Mouse (Mus musculus) forebrain, postnatal 0 days (tissue): Measurements from ENCODE around the gene Wwox. TPM values are rescaled to one million over a fixed set of nuclear protein-coding genes. Genes with fewer than 3 reads are reported as not detected.

Source experiments
- ATAC-seq: fragments of 200-750 bp; cut with Nextera tagmentation; 2 replicates; pipeline ENCODE4 v1.8.0; 2017; ENCODE audit warnings: mild to moderate bottlenecking, moderate library complexity
- DNase-seq: peaks from one replicate; pipeline ENCODE4 v3.0.0-alpha.2; 2015
- H3K27ac ChIP-seq: fragments of 300-500 bp; sonication (generic); 2 replicates; pipeline ENCODE4 v1.5.1; 2014; ENCODE audit warnings: low read depth, mild to moderate bottlenecking, antibody characterized with exemption, low read length, moderate library complexity, mixed read lengths
- H3K27me3 ChIP-seq: fragments of 300-500 bp; sonication (generic); 2 replicates; pipeline ENCODE4 v1.6.1; 2014; ENCODE audit warnings: mild to moderate bottlenecking, low read length, mixed read lengths; ENCODE audit not compliant: insufficient read depth
- H3K36me3 ChIP-seq: fragments of 300-500 bp; sonication (generic); 2 replicates; pipeline ENCODE4 v1.6.1; 2014; ENCODE audit warnings: mild to moderate bottlenecking, moderate library complexity; ENCODE audit not compliant: insufficient read depth
- H3K4me1 ChIP-seq: fragments of 300-500 bp; sonication (generic); 2 replicates; pipeline ENCODE4 v1.6.1; 2014; ENCODE audit warnings: antibody characterized with exemption; ENCODE audit not compliant: insufficient read depth
- H3K4me2 ChIP-seq: fragments of 300-500 bp; sonication (generic); 2 replicates; pipeline ENCODE4 v1.6.1; 2014; ENCODE audit warnings: low read depth, mild to moderate bottlenecking, moderate library complexity
- H3K4me3 ChIP-seq: fragments of 300-500 bp; sonication (generic); 2 replicates; pipeline ENCODE4 v1.5.1; 2014; ENCODE audit warnings: low read depth, low read length, mixed read lengths
- H3K9ac ChIP-seq: fragments of 300-500 bp; sonication (generic); 2 replicates; pipeline ENCODE4 v1.6.1; 2014; ENCODE audit warnings: mild to moderate bottlenecking
- H3K9me3 ChIP-seq: fragments of 300-500 bp; sonication (generic); 2 replicates; pipeline ENCODE4 v1.6.1; 2016; ENCODE audit warnings: low read length
- CTCF ChIP-seq: sonication (generic); IDR thresholded peaks from 2 replicates; pipeline ENCODE4 v1.5.1; 2016; ENCODE audit warnings: antibody characterized with exemption, control low read depth, low read depth
- WGBS: fragments of 180-500 bp; shearing (Covaris S2); extraction: QIAGEN DNeasy Blood & Tissue Kit; methylation state at CpG from one replicate; pipeline ENCODE4 v1.1.7; 2014; 5-methylcytosine and 5-hydroxymethylcytosine counted together
- polyA plus RNA-seq: library from polyadenylated mRNA; unstranded; fragments of >200 nt; fragmentation: Nextera tagmentation; extraction: Ambion mirVana; gene quantifications from 2 replicates; pipeline ENCODE4 v1.2.1, GENCODE M21; 2015
- total RNA-seq: library from RNA; depleted of rRNA; stranded (reverse); fragments of >200 nt; gene quantifications from 2 replicates; pipeline ENCODE4 v1.2.3, GENCODE M21; 2014

Wwox gene
- total and polyA plus RNA-seq, 2 experiments from 2014 or later, result 13.2 to 17.3 TPM

- H3K27ac ChIP-seq, result no peak overlapping the region
- 71% methylated on average over 9 of the region's 9 CpGs for WGBS
- no peaks in the 10 kb centered on the region for H3K4me1 ChIP-seq
- no peak overlapping the region for H3K4me3 ChIP-seq
- no peak overlapping the region for H3K9ac ChIP-seq
- TF ChIP-seq CTCF, result no peak
- H3K36me3 ChIP-seq, result no peaks in the 10 kb centered on the region
- DNase-seq, result no peak
- no peak for ATAC-seq
- H3K9me3 ChIP-seq, result no peaks in the 10 kb centered on the region
- no peak overlapping the region for H3K4me2 ChIP-seq
- 0 out of 2 replicates have a peak, but pooled peaks cover 8% of the 10 kb centered on the region for H3K27me3 ChIP-seq
Observed at GRCm38 (mm10) chr8:114849461-114849860, 410.0 kb downstream of the Wwox start.

GRCm38 (mm10) chr8:114850014-114850870, 410.8 kb downstream of the Wwox start:
- H3K4me3 ChIP-seq, result no peak overlapping the region
- DNase-seq (no peak), ATAC-seq (peak; percentile 36; the same call in 1 of the 2 replicates)
- H3K36me3 ChIP-seq, result no peaks in the 10 kb centered on the region
- H3K9me3 ChIP-seq, result no peaks in the 10 kb centered on the region
- 0 out of 2 replicates have a peak, but pooled peaks cover 11% of the 10 kb centered on the region for H3K27me3 ChIP-seq
- H3K27ac ChIP-seq, result no peak overlapping the region
- no peaks in the 10 kb centered on the region for H3K4me1 ChIP-seq
- 48% methylated on average over 15 of the region's 15 CpGs for WGBS
- no peak overlapping the region for H3K4me2 ChIP-seq
- no peak overlapping the region for H3K9ac ChIP-seq
- no peak for TF ChIP-seq CTCF

- H3K4me3 ChIP-seq, result no peak overlapping the region
- 92% methylated on average over 4 of the region's 4 CpGs for WGBS
- H3K27me3 ChIP-seq, result peaks cover 11% of the 10 kb centered on the region; the same call in 1 of the 2 replicates
- ATAC-seq (no peak), DNase-seq (no peak)
- no peak for TF ChIP-seq CTCF
- no peaks in the 10 kb centered on the region for H3K36me3 ChIP-seq
- no peak overlapping the region for H3K4me2 ChIP-seq
- H3K9me3 ChIP-seq, result no peaks in the 10 kb centered on the region
- no peak overlapping the region for H3K27ac ChIP-seq
- no peaks in the 10 kb centered on the region for H3K4me1 ChIP-seq
- H3K9ac ChIP-seq, result no peak overlapping the region
Observed at GRCm38 (mm10) chr8:114853765-114854164, 414.3 kb downstream of the Wwox start.

GRCm38 (mm10) chr8:114855833-114856232, 416.4 kb downstream of the Wwox start:
- Histone ChIP-seq H3K27me3 (peaks cover 3% of the 10 kb centered on the region; the same call in 1 of the 2 replicates), H3K4me2 (no peak overlapping the region), H3K4me3 (no peak overlapping the region), H3K9ac (no peak overlapping the region), H3K36me3 (no peaks in the 10 kb centered on the region), H3K9me3 (no peaks in the 10 kb centered on the region), H3K27ac (no peak overlapping the region), H3K4me1 (no peaks in the 10 kb centered on the region)
- TF ChIP-seq CTCF, result no peak
- ATAC-seq, result no peak
- WGBS, result 16% methylated on average over 7 of the region's 7 CpGs
- DNase-seq, result no peak

- Histone ChIP-seq H3K27me3 (no peaks in the 10 kb centered on the region), H3K9ac (no peak overlapping the region), H3K36me3 (no peaks in the 10 kb centered on the region), H3K9me3 (0 out of 2 replicates have a peak, but pooled peaks cover 2% of the 10 kb centered on the region), H3K27ac (no peak overlapping the region), H3K4me2 (no peak overlapping the region), H3K4me3 (no peak overlapping the region), H3K4me1 (no peaks in the 10 kb centered on the region)
- no peak for ATAC-seq
- WGBS, result 29% methylated on average over 3 of the region's 3 CpGs
- no peak for TF ChIP-seq CTCF
- DNase-seq, result no peak
Observed at GRCm38 (mm10) chr8:114865911-114866310, 426.5 kb downstream of the Wwox start.

GRCm38 (mm10) chr8:114869321-114869720, 429.9 kb downstream of the Wwox start:
- Histone ChIP-seq H3K4me1 (no peaks in the 10 kb centered on the region), H3K27me3 (no peaks in the 10 kb centered on the region), H3K9me3 (peaks cover 2% of the 10 kb centered on the region; the same call in 1 of the 2 replicates), H3K4me3 (no peak overlapping the region), H3K9ac (no peak overlapping the region), H3K36me3 (no peaks in the 10 kb centered on the region), H3K27ac (no peak overlapping the region), H3K4me2 (no peak overlapping the region)
- DNase-seq (no peak), ATAC-seq (no peak)
- no peak for TF ChIP-seq CTCF
- WGBS, result 96% methylated on average over 6 of the region's 6 CpGs

- Histone ChIP-seq H3K4me2 (no peak overlapping the region), H3K36me3 (no peaks in the 10 kb centered on the region), H3K4me3 (no peak overlapping the region), H3K27me3 (no peaks in the 10 kb centered on the region), H3K27ac (no peak overlapping the region), H3K9me3 (peaks cover 2% of the 10 kb centered on the region; the same call in 1 of the 2 replicates), H3K4me1 (no peaks in the 10 kb centered on the region), H3K9ac (no peak overlapping the region)
- WGBS, result 93% methylated on average over 8 of the region's 8 CpGs
- no peak for TF ChIP-seq CTCF
- DNase-seq (no peak), ATAC-seq (no peak)
Observed at GRCm38 (mm10) chr8:114870410-114870809, 431.0 kb downstream of the Wwox start.
